Mouse (Mus musculus) lung, postnatal 0 days (tissue): ENCODE data around the gene Samd4b.

Experiments used
- CTCF ChIP-seq: IDR thresholded peaks from 2 replicates; pipeline ENCODE4 v1.5.1; 2016; ENCODE audit warnings: antibody characterized with exemption, mild to moderate bottlenecking
- EP300 ChIP-seq: IDR thresholded peaks from 2 replicates; pipeline ENCODE4 v1.6.1; 2016; ENCODE audit warnings: antibody characterized with exemption, mild to moderate bottlenecking, control low read depth

DNA sequence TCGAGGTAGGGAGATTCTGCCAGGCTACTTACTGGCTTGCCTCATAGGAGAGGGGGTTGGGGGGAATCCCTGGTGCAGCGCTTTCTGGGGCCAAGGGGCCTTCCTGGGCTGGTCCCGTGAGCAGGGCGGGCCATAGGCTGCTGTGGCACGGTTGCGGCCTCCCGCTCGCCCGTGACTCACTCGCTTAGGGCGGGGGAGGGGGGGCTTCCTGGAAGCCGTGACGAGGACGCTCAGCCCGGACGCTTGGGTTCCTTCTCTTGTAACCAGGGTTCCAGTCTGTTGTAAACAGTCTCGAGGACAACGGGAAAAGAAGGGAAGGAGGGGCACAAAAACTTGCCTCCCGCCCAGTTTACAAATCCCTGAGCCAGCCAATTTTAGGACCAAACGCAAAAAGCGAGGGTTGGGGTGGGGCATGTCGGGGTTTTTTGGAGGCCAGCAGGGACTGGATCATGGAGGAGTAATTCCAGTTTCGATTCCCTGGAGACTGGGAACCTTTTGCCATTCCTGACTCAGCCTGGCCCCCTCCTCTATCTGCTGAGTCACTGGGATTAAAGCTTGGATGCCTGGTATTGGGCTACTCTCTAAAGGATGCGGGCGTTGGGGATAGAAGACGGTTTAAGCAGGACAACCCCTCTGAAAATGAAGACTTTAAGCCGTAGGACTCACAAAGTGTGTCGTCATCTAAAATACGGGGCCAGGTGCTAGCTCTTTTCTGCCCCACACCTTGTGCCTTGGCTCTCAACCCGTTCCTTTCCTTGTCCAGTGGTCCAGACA, 216.7 kb downstream of the Samd4b start:
- TF ChIP-seq CTCF (no peak), EP300 (peak; percentile 88)
